Mouse (Mus musculus) neural tube, embryonic 11.5 days (tissue): ENCODE measurements around the gene Olfr676. TPM values are rescaled to one million over a fixed set of nuclear protein-coding genes. Genes with fewer than 3 reads are reported as not detected.
"Not testable (repeated sequence)": the region's sequence is repeated elsewhere in the genome, so short reads cannot be mapped to it uniquely, and the experiment has no call there.

Experiments
- ATAC-seq: fragments of 200-750 bp; cut with Nextera tagmentation; 2 replicates; pipeline ENCODE4 v1.8.0; 2017; ENCODE audit warnings: moderate number of reproducible peaks, mild to moderate bottlenecking, moderate TSS enrichment, moderate library complexity; ENCODE audit not compliant: insufficient read depth, low FRiP score, low TSS enrichment
- DNase-seq: peaks from one replicate; pipeline ENCODE4 v3.0.0-alpha.2; 2015; ENCODE audit warnings: low spot score
- H3K27ac ChIP-seq: fragments of 300-500 bp; sonication (generic); 2 replicates; pipeline ENCODE4 v1.5.1; 2014; ENCODE audit warnings: low read depth, mild to moderate bottlenecking, low read length
- H3K27me3 ChIP-seq: fragments of 300-500 bp; sonication (generic); 2 replicates; pipeline ENCODE4 v1.6.1; 2014; ENCODE audit warnings: mild to moderate bottlenecking, low read length, mixed read lengths; ENCODE audit not compliant: control insufficient read depth, insufficient read depth
- H3K36me3 ChIP-seq: fragments of 300-500 bp; sonication (generic); 2 replicates; pipeline ENCODE4 v1.6.1; 2014; ENCODE audit warnings: mild to moderate bottlenecking, low read length, moderate library complexity, mixed read lengths; ENCODE audit not compliant: control insufficient read depth, insufficient read depth
- H3K4me1 ChIP-seq: fragments of 300-500 bp; sonication (generic); 2 replicates; pipeline ENCODE4 v1.6.1; 2014; ENCODE audit warnings: low read length, mixed read lengths; ENCODE audit not compliant: control insufficient read depth, insufficient read depth
- H3K4me2 ChIP-seq: fragments of 300-500 bp; sonication (generic); 2 replicates; pipeline ENCODE4 v1.6.1; 2014; ENCODE audit warnings: low read depth, mild to moderate bottlenecking, moderate library complexity
- H3K4me3 ChIP-seq: fragments of 300-500 bp; sonication (generic); 2 replicates; pipeline ENCODE4 v1.5.1; 2014; ENCODE audit warnings: low read depth, low read length
- H3K9ac ChIP-seq: fragments of 300-500 bp; sonication (generic); 2 replicates; pipeline ENCODE4 v1.6.1; 2014; ENCODE audit warnings: mild to moderate bottlenecking, low read length
- H3K9me3 ChIP-seq: fragments of 300-500 bp; sonication (generic); 2 replicates; pipeline ENCODE4 v1.6.1; 2016; ENCODE audit warnings: low read length; ENCODE audit not compliant: control insufficient read depth
- WGBS: fragments of 180-500 bp; shearing (Covaris S2); extraction: QIAGEN DNeasy Blood & Tissue Kit; methylation state at CpG from one replicate; pipeline ENCODE4 v1.1.7; 2014; 5-methylcytosine and 5-hydroxymethylcytosine counted together
- polyA plus RNA-seq: library from polyadenylated mRNA; unstranded; fragments of >200 nt; fragmentation: Nextera tagmentation; extraction: Ambion mirVana; gene quantifications from 2 replicates; pipeline ENCODE4 v1.2.1, GENCODE M21; 2014

Gene Olfr676
- not detected in 2 replicates for polyA plus RNA-seq

DNA sequence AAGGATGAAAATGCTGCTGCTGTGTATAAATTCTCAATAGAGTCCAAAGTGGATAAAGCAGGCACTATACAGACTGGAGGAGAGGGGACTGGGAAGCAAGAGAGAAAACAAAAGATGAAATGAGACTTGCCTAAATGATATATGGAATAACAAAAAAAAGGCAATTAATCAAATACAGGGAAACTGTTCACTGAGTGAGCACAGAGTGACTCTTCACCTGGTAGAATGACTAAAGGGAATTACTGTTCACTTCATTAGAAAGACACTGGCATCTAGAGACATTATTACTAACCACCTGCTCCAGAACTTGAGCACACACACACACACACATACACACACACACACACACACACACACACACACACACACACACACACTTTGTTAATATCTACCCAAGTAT lies at the start of gene Olfr676:
Gene Olfr676 (plus strand): TSS at position 301 of the 400 bp plus-strand sequence.
- no peak within 1 kb of the TSS for H3K4me3 ChIP-seq

DNA sequence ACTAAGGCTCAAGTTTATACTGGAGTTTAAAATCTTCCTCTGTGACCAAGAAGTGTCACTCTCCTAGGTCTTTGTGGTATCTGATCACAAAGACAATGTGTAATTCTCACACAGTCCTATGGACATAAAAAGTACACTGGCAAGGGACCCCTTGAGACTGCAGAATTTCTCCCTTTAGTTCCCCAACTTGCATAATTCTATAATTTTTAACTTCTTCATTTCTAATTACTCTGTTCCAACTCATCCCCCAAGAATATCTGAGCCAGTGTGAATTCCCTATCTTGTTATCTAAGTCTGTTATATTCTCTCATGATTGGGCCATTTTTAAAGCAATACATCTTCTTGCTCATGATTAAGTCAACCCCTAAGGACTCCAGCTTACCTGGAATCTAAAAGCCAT lies 30.6 kb upstream of the Olfr676 start, which contains the start of gene Olfr672:
Gene Olfr672 (minus strand): TSS at position 101 of the 400 bp plus-strand sequence.
- H3K4me2 ChIP-seq, result no peak within 1 kb of the TSS
- H3K4me1 ChIP-seq, result no peaks in the 10 kb centered on the region
- no peaks in the 10 kb centered on the region for H3K27me3 ChIP-seq
- H3K9ac ChIP-seq, result no peak within 1 kb of the TSS
- H3K36me3 ChIP-seq, result no peaks in the 10 kb centered on the region
- H3K27ac ChIP-seq, result no peak within 1 kb of the TSS
- no peak within 1 kb of the TSS for H3K4me3 ChIP-seq
- DNase-seq (no peak), ATAC-seq (no peak)
- H3K9me3 ChIP-seq, result no peaks in the 10 kb centered on the region

More for the DNA sequence above, at the start of gene Olfr676:
- no peak for DNase-seq
- no peak for ATAC-seq
- H3K4me1 ChIP-seq, result no peaks in the 10 kb centered on the region
- H3K4me2 ChIP-seq, result no peak within 1 kb of the TSS
- H3K9ac ChIP-seq, result no peak within 1 kb of the TSS
- H3K27me3 ChIP-seq, result no peaks in the 10 kb centered on the region
- H3K36me3 ChIP-seq, result no peaks in the 10 kb centered on the region
- H3K9me3 ChIP-seq, result no peaks in the 10 kb centered on the region
- H3K27ac ChIP-seq, result no peak within 1 kb of the TSS

DNA sequence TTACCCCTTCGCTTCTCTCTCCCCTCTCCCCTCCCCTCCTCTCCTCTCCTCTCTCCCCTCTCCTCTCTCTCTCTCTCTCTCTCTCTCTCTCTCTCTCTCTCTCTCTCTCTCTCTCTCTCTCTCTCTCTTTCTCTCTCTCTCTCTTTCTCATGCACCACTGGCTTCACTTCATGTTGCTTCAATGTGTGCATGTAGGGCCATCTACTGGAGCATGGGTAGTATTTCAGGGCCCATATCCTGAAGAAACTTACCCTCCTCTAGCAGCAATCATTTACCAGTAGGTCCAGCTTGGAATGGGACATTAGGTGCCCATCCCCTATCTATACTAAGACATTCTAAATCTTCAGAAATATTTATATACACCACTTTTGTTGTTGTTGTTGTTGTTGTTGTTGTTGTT lies 10.0 kb upstream of the Olfr676 start:
- no peak for ATAC-seq
- no peaks in the 10 kb centered on the region for H3K27me3 ChIP-seq
- 93% methylated on average over 1 of the region's 1 CpGs for WGBS
- no peak overlapping the region for H3K27ac ChIP-seq
- no peak overlapping the region for H3K4me2 ChIP-seq
- no peak overlapping the region for H3K9ac ChIP-seq
- H3K9me3 ChIP-seq, result no peaks in the 10 kb centered on the region
- DNase-seq, result no peak
- H3K4me3 ChIP-seq, result no peak overlapping the region
- no peaks in the 10 kb centered on the region for H3K4me1 ChIP-seq
- H3K36me3 ChIP-seq, result no peaks in the 10 kb centered on the region

DNA sequence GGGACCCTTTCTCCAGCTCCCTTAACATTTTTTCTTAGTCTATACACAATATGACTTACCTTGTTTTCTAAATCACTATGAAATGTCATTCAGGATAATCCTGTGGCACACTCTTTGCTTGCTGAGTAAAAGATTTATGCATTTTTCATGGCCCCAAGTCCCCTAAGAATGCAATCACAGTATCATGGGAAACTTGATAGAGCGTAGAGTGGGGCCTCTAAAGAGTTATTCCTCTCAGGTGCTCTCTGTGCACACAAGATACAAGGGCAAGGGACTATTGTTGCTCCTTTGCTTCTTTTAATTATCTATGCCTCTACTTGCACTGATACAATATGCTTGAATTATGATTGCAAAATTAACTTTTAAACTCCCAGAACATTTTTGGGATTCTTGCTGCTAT lies 4.1 kb upstream of the Olfr676 start, which contains the start of gene Olfr675:
Gene Olfr675 (minus strand): TSS at position 101 of the 400 bp plus-strand sequence.
- H3K36me3 ChIP-seq, result no peaks in the 10 kb centered on the region
- H3K27ac ChIP-seq, result no peak within 1 kb of the TSS
- H3K4me3 ChIP-seq, result no peak within 1 kb of the TSS
- H3K9me3 ChIP-seq, result no peaks in the 10 kb centered on the region
- H3K4me2 ChIP-seq, result no peak within 1 kb of the TSS
- no peaks in the 10 kb centered on the region for H3K27me3 ChIP-seq
- 69% methylated on average over 1 of the region's 1 CpGs for WGBS
- H3K9ac ChIP-seq, result no peak within 1 kb of the TSS
- no peak for DNase-seq
- no peak for ATAC-seq
- H3K4me1 ChIP-seq, result no peaks in the 10 kb centered on the region

DNA sequence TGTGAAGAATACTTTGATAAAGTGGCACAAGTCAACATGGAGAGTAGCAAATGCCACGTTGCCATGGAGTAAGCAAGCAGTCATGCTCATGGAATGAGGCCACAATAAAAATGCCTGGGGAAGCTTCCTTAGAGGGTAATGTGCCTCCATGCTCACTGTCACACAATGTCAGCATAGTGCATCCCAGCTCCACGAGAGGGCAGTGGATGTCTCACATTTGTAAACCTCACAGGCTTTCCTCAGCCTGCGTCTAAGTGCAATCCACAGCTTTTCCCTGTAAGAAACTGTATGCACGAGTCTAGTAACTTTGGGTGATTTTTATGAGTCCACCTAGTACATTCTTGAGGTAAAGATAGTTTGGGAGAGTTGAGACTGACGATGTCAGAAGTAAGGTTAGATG lies 1.3 kb downstream of the Olfr676 start:
- H3K9ac ChIP-seq, H3K4me1 ChIP-seq, ATAC-seq, H3K9me3 ChIP-seq, H3K4me2 ChIP-seq, H3K36me3 ChIP-seq, H3K27me3 ChIP-seq, H3K27ac ChIP-seq, DNase-seq, H3K4me3 ChIP-seq: not testable (repeated sequence)
- 61% methylated on average over 5 of the region's 5 CpGs for WGBS

DNA sequence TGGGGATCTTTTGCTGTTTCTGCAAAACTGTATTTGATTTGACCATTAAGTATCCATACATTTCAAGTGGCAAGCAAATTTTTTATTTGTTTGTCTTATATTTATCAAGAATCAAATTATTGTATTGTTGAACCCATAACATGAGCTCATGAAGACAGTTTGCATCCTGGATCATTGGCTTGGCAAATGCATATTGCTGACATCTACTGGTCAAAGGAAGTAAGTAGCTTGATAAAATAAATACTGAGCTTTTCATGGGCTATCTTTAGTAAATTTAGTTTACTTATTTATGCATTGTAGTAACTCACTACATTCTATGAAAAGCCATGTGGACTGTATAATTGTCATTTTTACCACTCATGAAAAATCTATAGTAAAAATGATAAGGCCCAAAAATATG lies 26.5 kb downstream of the Olfr676 start:
- Histone ChIP-seq H3K9me3 (no peaks in the 10 kb centered on the region), H3K36me3 (no peaks in the 10 kb centered on the region), H3K4me3 (no peak overlapping the region), H3K4me2 (no peak overlapping the region), H3K27me3 (no peaks in the 10 kb centered on the region), H3K4me1 (no peaks in the 10 kb centered on the region), H3K27ac (no peak overlapping the region), H3K9ac (no peak overlapping the region)
- no peak for DNase-seq
- ATAC-seq, result no peak

DNA sequence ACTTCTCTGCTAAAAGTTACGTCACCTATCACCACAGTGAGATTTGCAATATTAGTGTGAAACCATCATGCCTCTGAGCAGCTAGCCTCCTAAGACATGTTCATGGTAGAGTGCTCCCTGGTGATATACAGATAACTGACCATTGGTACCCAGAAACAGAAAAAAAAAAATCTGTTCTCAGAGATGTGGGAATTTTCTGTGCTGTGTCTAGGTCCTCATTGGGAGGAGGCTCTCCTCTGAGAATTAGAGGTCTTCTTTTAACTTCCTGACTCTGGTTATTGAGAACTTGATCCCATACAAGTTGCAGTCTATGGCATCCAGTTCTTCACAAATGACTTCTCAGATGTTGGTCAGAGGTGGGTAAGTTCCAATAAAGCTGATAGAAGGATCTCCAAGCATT lies 31.7 kb downstream of the Olfr676 start, which contains the start of gene Olfr678:
Gene Olfr678 (plus strand): TSS at position 301 of the 400 bp plus-strand sequence.
- 92% methylated on average over 1 of the region's 1 CpGs for WGBS
- H3K27me3 ChIP-seq, result no peaks in the 10 kb centered on the region
- H3K9me3 ChIP-seq, result no peaks in the 10 kb centered on the region
- no peak for DNase-seq
- H3K4me3 ChIP-seq, result no peak within 1 kb of the TSS
- H3K4me1 ChIP-seq, result no peaks in the 10 kb centered on the region
- no peak within 1 kb of the TSS for H3K4me2 ChIP-seq
- no peak within 1 kb of the TSS for H3K27ac ChIP-seq
- H3K9ac ChIP-seq, result no peak within 1 kb of the TSS
- H3K36me3 ChIP-seq, result no peaks in the 10 kb centered on the region
- no peak for ATAC-seq

DNA sequence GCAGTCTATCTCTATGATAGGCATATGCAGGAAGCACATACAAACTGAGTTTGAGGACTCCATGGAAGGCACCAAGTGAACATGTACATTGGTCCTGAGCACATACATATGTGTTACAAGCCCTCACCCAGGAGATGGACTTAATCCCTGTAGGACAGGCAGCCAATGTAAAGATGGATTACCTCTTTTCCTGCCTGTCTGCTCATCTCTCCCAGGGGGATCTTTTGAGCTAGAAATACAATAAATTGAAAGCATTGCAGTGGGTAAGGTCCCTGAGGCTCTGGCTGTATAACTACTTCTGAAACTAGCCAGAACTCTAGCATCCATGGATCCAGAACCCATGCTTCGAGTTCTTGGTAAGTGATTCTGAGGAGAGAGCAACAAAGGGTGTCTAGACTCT lies 48.4 kb downstream of the Olfr676 start, which contains the start of gene Olfr679:
Gene Olfr679 (plus strand): TSS at position 301 of the 400 bp plus-strand sequence.
- H3K4me1 ChIP-seq, result no peaks in the 10 kb centered on the region
- DNase-seq (no peak), ATAC-seq (no peak)
- no peak within 1 kb of the TSS for H3K4me3 ChIP-seq
- no peaks in the 10 kb centered on the region for H3K36me3 ChIP-seq
- no peak within 1 kb of the TSS for H3K4me2 ChIP-seq
- H3K27me3 ChIP-seq, result no peaks in the 10 kb centered on the region
- no peak within 1 kb of the TSS for H3K27ac ChIP-seq
- H3K9me3 ChIP-seq, result no peaks in the 10 kb centered on the region
- H3K9ac ChIP-seq, result no peak within 1 kb of the TSS
- WGBS, result 63% methylated on average over 1 of the region's 1 CpGs
